Mouse (Mus musculus) CH12.LX (cell line): ENCODE results near the gene Rgp1. TPM values are rescaled to one million over a fixed set of nuclear protein-coding genes. Genes with fewer than 3 reads are reported as not detected.
A peak's percentile ranks its signal among the peaks of the same experiment; 100 is the strongest.

ENCODE experiments used
- DNase-seq: peaks from one replicate; pipeline ENCODE4 v3.0.0-alpha.2; 2013; ENCODE audit errors: extremely low read depth
- H3K27ac ChIP-seq: 2 replicates; pipeline ENCODE4 v1.5.1; 2012; ENCODE audit warnings: low read depth, mild to moderate bottlenecking, control low read depth, moderate library complexity; ENCODE audit not compliant: insufficient read depth
- H3K27me3 ChIP-seq: replicated peaks from 2 replicates; pipeline ENCODE3; 2012; ENCODE audit warnings: inconsistent platforms
- H3K36me3 ChIP-seq, 2 experiments: replicated peaks in 1 of 2; 2 replicates each; pipeline versions ENCODE3 to v1.6.1; 2012; ENCODE audit warnings: inconsistent platforms in 1 of 2, low read length in 1 of 2, mild to moderate bottlenecking in 1 of 2, mixed read lengths in 1 of 2, moderate library complexity in 1 of 2; ENCODE audit not compliant: control insufficient read depth in 1 of 2, insufficient read depth in 1 of 2
- H3K4me1 ChIP-seq, 2 experiments: 2 replicates each; pipeline ENCODE4 v1.6.1; 2012; ENCODE audit warnings: inconsistent platforms in 1 of 2, moderate library complexity in 1 of 2; ENCODE audit not compliant: insufficient read depth in 2 of 2, control insufficient read depth in 1 of 2
- H3K4me2 ChIP-seq: 2 replicates; pipeline ENCODE4 v1.6.1; 2012; ENCODE audit warnings: low read depth, mild to moderate bottlenecking, control low read depth; ENCODE audit not compliant: poor library complexity, insufficient read depth, severe bottlenecking
- H3K4me3 ChIP-seq, 3 experiments: fragments of 150-350 bp in 1 of 3; sonication (generic) in 1 of 3; replicated peaks in 1 of 3; 2 replicates each; pipeline versions ENCODE3 to v1.5.1; 2011 to 2012; ENCODE audit warnings: low read depth in 2 of 3, low read length in 2 of 3, mild to moderate bottlenecking in 2 of 3, moderate library complexity in 2 of 3, control low read depth in 1 of 3, improper control_type of control experiment in 1 of 3, inconsistent platforms in 1 of 3, mixed read lengths in 1 of 3; ENCODE audit not compliant: poor library complexity in 1 of 3
- H3K79me2 ChIP-seq: replicated peaks from 2 replicates; pipeline ENCODE4 v1.6.1; 2012; ENCODE audit warnings: mild to moderate bottlenecking, moderate library complexity; ENCODE audit not compliant: control insufficient read depth, poor library complexity, insufficient read depth, severe bottlenecking; ENCODE audit errors: extremely low read depth
- H3K9ac ChIP-seq: 2 replicates; pipeline ENCODE4 v1.6.1; 2012; ENCODE audit warnings: low read depth, mild to moderate bottlenecking, control low read depth, moderate library complexity; ENCODE audit not compliant: insufficient read depth
- H3K9me3 ChIP-seq: replicated peaks from 2 replicates; pipeline ENCODE3; 2012; ENCODE audit warnings: low read length, inconsistent platforms, mixed read lengths
- BHLHE40 ChIP-seq: IDR thresholded peaks from 2 replicates; pipeline ENCODE4 v1.6.1; 2011; ENCODE audit warnings: mild to moderate bottlenecking, low read depth, low read length, improper control_type of control experiment
- CHD1 ChIP-seq: IDR thresholded peaks from 2 replicates; pipeline ENCODE4 v1.6.1; 2012; ENCODE audit warnings: low read depth, low read length, improper control_type of control experiment, inconsistent platforms
- CHD2 ChIP-seq: IDR thresholded peaks from 2 replicates; pipeline ENCODE4 v1.6.1; 2011; ENCODE audit warnings: low read length, improper control_type of control experiment
- CTCF ChIP-seq, 2 experiments: IDR thresholded peaks in 1 of 2; conservative IDR thresholded peaks in 1 of 2; 2 replicates each; pipeline ENCODE4 v1.5.1; 2011 to 2012; ENCODE audit warnings: low read depth in 2 of 2, low read length in 2 of 2, improper control_type of control experiment in 1 of 2, inconsistent platforms in 1 of 2, mild to moderate bottlenecking in 1 of 2, moderate library complexity in 1 of 2
- E2F4 ChIP-seq: IDR thresholded peaks from 2 replicates; pipeline ENCODE4 v1.6.1; 2011; ENCODE audit warnings: low read depth, low read length, improper control_type of control experiment; ENCODE audit not compliant: insufficient replicate concordance
- ELF1 ChIP-seq: IDR thresholded peaks from 2 replicates; pipeline ENCODE4 v1.6.1; 2014; ENCODE audit warnings: low read depth, mild to moderate bottlenecking, inconsistent platforms, low read length, improper control_type of control experiment
- EP300 ChIP-seq: IDR thresholded peaks from 2 replicates; pipeline ENCODE4 v1.6.1; 2011; ENCODE audit warnings: low read length, improper control_type of control experiment
- ETS1 ChIP-seq: conservative IDR thresholded peaks from 2 replicates; pipeline ENCODE4 v1.6.1; 2012; ENCODE audit warnings: low read depth, mild to moderate bottlenecking, inconsistent platforms, low read length, improper control_type of control experiment, moderate library complexity
- GABPA ChIP-seq: IDR thresholded peaks from 2 replicates; pipeline ENCODE4 v1.6.1; 2012; ENCODE audit warnings: low read depth, low read length, improper control_type of control experiment, inconsistent platforms; ENCODE audit not compliant: insufficient replicate concordance
- HCFC1 ChIP-seq: IDR thresholded peaks from 2 replicates; pipeline ENCODE4 v1.6.1; 2012; ENCODE audit warnings: low read depth, mild to moderate bottlenecking, inconsistent platforms, low read length, improper control_type of control experiment
- IRF4 ChIP-seq: IDR thresholded peaks from 2 replicates; pipeline ENCODE4 v1.6.1; 2014; ENCODE audit warnings: low read depth, mild to moderate bottlenecking, inconsistent platforms, low read length, improper control_type of control experiment
- JUN ChIP-seq: IDR thresholded peaks from 2 replicates; pipeline ENCODE4 v1.6.1; 2011; ENCODE audit warnings: low read depth, mild to moderate bottlenecking, low read length, improper control_type of control experiment, moderate library complexity; ENCODE audit not compliant: insufficient read depth
- JUND ChIP-seq: conservative IDR thresholded peaks from 2 replicates; pipeline ENCODE4 v1.6.1; 2011; ENCODE audit warnings: low read depth, low read length, improper control_type of control experiment
- KAT2A ChIP-seq: IDR thresholded peaks from 2 replicates; pipeline ENCODE4 v1.6.1; 2012; ENCODE audit warnings: low read length, improper control_type of control experiment, inconsistent platforms; ENCODE audit not compliant: insufficient replicate concordance
- MAFK ChIP-seq: IDR thresholded peaks from 2 replicates; pipeline ENCODE4 v1.6.1; 2011; ENCODE audit warnings: low read length, improper control_type of control experiment; ENCODE audit not compliant: insufficient replicate concordance
- MAX ChIP-seq: IDR thresholded peaks from 2 replicates; pipeline ENCODE4 v1.6.1; 2011; ENCODE audit warnings: low read length, improper control_type of control experiment
- MAZ ChIP-seq: IDR thresholded peaks from 2 replicates; pipeline ENCODE4 v1.6.1; 2012; ENCODE audit warnings: low read depth, mild to moderate bottlenecking, inconsistent platforms, low read length, improper control_type of control experiment, moderate library complexity
- MEF2A ChIP-seq: IDR thresholded peaks from 2 replicates; pipeline ENCODE4 v1.6.1; 2014; ENCODE audit warnings: low read depth, mild to moderate bottlenecking, inconsistent platforms, low read length, improper control_type of control experiment, borderline replicate concordance
- MXI1 ChIP-seq: IDR thresholded peaks from 2 replicates; pipeline ENCODE4 v1.6.1; 2011; ENCODE audit warnings: mild to moderate bottlenecking, low read depth, low read length, improper control_type of control experiment
- MYC ChIP-seq: IDR thresholded peaks from 2 replicates; pipeline ENCODE4 v1.6.1; 2011; ENCODE audit warnings: low read depth, mild to moderate bottlenecking, improper control_type of control experiment, low read length
- NELFE ChIP-seq: IDR thresholded peaks from 2 replicates; pipeline ENCODE4 v1.6.1; 2011; ENCODE audit warnings: low read depth, low read length, improper control_type of control experiment
- NRF1 ChIP-seq: IDR thresholded peaks from 2 replicates; pipeline ENCODE4 v1.6.1; 2014; ENCODE audit warnings: low read depth, mild to moderate bottlenecking, inconsistent platforms, low read length, improper control_type of control experiment, moderate library complexity
- PAX5 ChIP-seq: IDR thresholded peaks from 2 replicates; pipeline ENCODE4 v1.6.1; 2012; ENCODE audit warnings: low read length, inconsistent platforms, mixed read lengths
- POLR2A ChIP-seq: IDR thresholded peaks from 2 replicates; pipeline ENCODE4 v1.6.1; 2011; ENCODE audit warnings: low read depth, mild to moderate bottlenecking, improper control_type of control experiment, low read length
- POLR2AphosphoS2 ChIP-seq: IDR thresholded peaks from 2 replicates; pipeline ENCODE4 v1.6.1; 2011; ENCODE audit warnings: low read depth, low read length, improper control_type of control experiment
- RAD21 ChIP-seq: IDR thresholded peaks from 2 replicates; pipeline ENCODE4 v1.6.1; 2011; ENCODE audit warnings: low read depth, mild to moderate bottlenecking, low read length, improper control_type of control experiment, moderate library complexity
- RCOR1 ChIP-seq: conservative IDR thresholded peaks from 2 replicates; pipeline ENCODE4 v1.6.1; 2012; ENCODE audit warnings: low read depth, mild to moderate bottlenecking, inconsistent platforms, low read length, improper control_type of control experiment
- SIN3A ChIP-seq: IDR thresholded peaks from 2 replicates; pipeline ENCODE4 v1.6.1; 2012; ENCODE audit warnings: low read length, improper control_type of control experiment, inconsistent platforms
- SMC3 ChIP-seq: IDR thresholded peaks from 2 replicates; pipeline ENCODE4 v1.6.1; 2011; ENCODE audit warnings: low read depth, low read length, improper control_type of control experiment
- TBP ChIP-seq: conservative IDR thresholded peaks from 2 replicates; pipeline ENCODE4 v1.6.1; 2011; ENCODE audit warnings: low read depth, low read length, improper control_type of control experiment
- TCF12 ChIP-seq: IDR thresholded peaks from 2 replicates; pipeline ENCODE4 v1.6.1; 2014; ENCODE audit warnings: low read depth, mild to moderate bottlenecking, inconsistent platforms, low read length, improper control_type of control experiment
- UBTF ChIP-seq: IDR thresholded peaks from 2 replicates; pipeline ENCODE4 v1.6.1; 2012; ENCODE audit warnings: low read depth, mild to moderate bottlenecking, inconsistent platforms, low read length, improper control_type of control experiment, moderate library complexity
- USF1 ChIP-seq: IDR thresholded peaks from 2 replicates; pipeline ENCODE4 v1.6.1; 2014; ENCODE audit warnings: low read depth, mild to moderate bottlenecking, inconsistent platforms, low read length, improper control_type of control experiment
- USF2 ChIP-seq: conservative IDR thresholded peaks from 2 replicates; pipeline ENCODE4 v1.6.1; 2011; ENCODE audit warnings: low read depth, low read length, improper control_type of control experiment
- ZC3H11A ChIP-seq: IDR thresholded peaks from 2 replicates; pipeline ENCODE4 v1.6.1; 2012; ENCODE audit warnings: low read depth, mild to moderate bottlenecking, inconsistent platforms, low read length, improper control_type of control experiment
- ZKSCAN1 ChIP-seq: IDR thresholded peaks from 2 replicates; pipeline ENCODE4 v1.6.1; 2012; ENCODE audit warnings: low read depth, inconsistent platforms, low read length, improper control_type of control experiment, borderline replicate concordance
- ZMIZ1 ChIP-seq: IDR thresholded peaks from 2 replicates; pipeline ENCODE4 v1.6.1; 2012; ENCODE audit warnings: low read depth, mild to moderate bottlenecking, inconsistent platforms, low read length, improper control_type of control experiment
- ZNF384 ChIP-seq: IDR thresholded peaks from 2 replicates; pipeline ENCODE4 v1.6.1; 2012; ENCODE audit warnings: low read depth, low read length, improper control_type of control experiment, inconsistent platforms
- dilution Hi-C: fragments of 300-500 bp; cut with MboI; formaldehyde crosslinking; loops from 2 replicates; pipeline ENCODE4 v1.14.3; 2020; ENCODE audit warnings: low sequenced_read_pairs; ENCODE audit not compliant: extremely low pct_unique_long_range_greater_than_20kb, extremely low pct_ligation_motif_present
- in situ Hi-C: fragments of 300-500 bp; cut with MboI; formaldehyde crosslinking; loops from 3 replicates; pipeline ENCODE4 v1.14.3; 2019; ENCODE audit warnings: low sequenced_read_pairs, low pct_ligation_motif_present, low pct_unique_long_range_greater_than_20kb, mixed read lengths
- polyA plus RNA-seq: library from polyadenylated mRNA; unstranded; fragments of >175 nt; gene quantifications from 2 replicates; pipeline ENCODE4 v1.2.1, GENCODE M21; 2012; ENCODE audit warnings: low read depth; ENCODE audit not compliant: insufficient read length
- total RNA-seq, 2 experiments: library from RNA; depleted of rRNA; stranded (reverse); fragments of 300-350 nt in 1 of 2; fragments of >200 nt in 1 of 2; gene quantifications; 2 replicates each; pipeline ENCODE4 v1.2.3; 2012 to 2014

Rgp1 gene
- total and polyA plus RNA-seq, 3 experiments: 10.1 to 37.0 (median 16.6) TPM

DNA sequence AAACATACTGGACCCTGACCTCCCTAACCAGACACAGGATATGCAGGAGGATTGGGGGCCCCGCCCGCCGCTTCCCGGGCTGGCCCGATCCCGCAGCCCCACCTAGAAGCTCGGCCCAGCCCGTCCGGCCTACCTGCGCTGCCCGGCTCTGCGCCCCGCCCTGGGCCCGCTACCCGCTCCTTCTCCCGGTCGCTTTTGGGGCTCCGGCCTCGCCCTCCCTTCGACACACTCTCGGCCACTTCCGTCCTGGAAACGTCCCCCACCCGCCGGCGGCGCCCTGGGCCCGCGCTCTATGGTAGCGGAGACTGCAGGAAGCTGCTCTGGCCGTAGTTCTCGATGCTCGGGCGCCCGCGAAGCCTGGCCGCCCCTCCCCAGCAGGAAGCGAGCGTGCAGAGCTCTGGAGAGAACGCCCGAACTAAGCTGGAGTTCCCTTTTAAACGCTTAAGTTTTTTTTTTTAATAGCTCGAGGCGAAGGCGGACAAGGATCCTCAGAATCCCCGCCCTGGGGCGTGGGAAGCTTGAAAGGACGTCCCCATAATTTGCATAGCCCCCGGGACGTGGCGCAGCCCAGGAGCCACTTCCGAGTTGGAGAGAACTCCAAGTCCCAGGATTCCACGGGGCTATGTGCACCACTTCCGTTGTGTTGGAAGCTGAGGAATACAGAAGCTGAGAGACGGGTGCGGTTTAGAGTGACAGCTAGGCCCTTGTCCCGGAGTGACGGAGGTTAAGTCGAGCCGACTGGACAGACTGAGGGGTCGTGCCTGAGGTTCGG is 16.3 kb upstream of the Rgp1 start, which contains the start of the genes Creb3 and Tln1:
Creb3 (plus strand) TSS at position 336 of the 772 bp plus-strand sequence.
Tln1 (minus strand) TSS at position 695 of the 772 bp plus-strand sequence.
- H3K79me2 ChIP-seq: peaks cover 44% of the 10 kb centered on the region
- H3K4me3 ChIP-seq: peak within 1 kb of the TSS; percentile 85 to 90 (median 89)
- H3K36me3 ChIP-seq: peaks cover 24 to 46% of the 10 kb centered on the region in 2 experiments
- dilution Hi-C loops (no loop called here), in situ Hi-C loops (loop anchor here (25.0 kb wide), 1 partner anchor 550 kb away; the partner anchor contains the start of genes Fancg and Vcp)
- H3K4me1 ChIP-seq: peaks cover 20 to 47% of the 10 kb centered on the region in 2 experiments
- H3K9ac ChIP-seq: peak within 1 kb of the TSS; percentile 94
- TF ChIP-seq GABPA (peak; percentile 66), POLR2AphosphoS2 (peak; percentile 45; the same call in 1 of the 2 replicates), IRF4 (no peak; the same call in 1 of the 2 replicates), BHLHE40 (peak; percentile 60; the same call in 1 of the 2 replicates), TCF12 (peak; percentile 69), ZNF384 (peak; percentile 88), TBP (no peak), MEF2A (peak; percentile 65; the same call in 1 of the 2 replicates), NRF1 (peak; percentile 32; the same call in 1 of the 2 replicates), PAX5 (no peak), MYC (peak; percentile 68), UBTF (peak; percentile 88), ETS1 (peak; percentile 37; the same call in 1 of the 2 replicates), MAZ (peak; percentile 92), ELF1 (peak; percentile 95), JUND (no peak), MAFK (no peak), SMC3 (no peak; the same call in 1 of the 2 replicates), NELFE (peak; percentile 80), CHD2 (peak; percentile 72; the same call in 1 of the 2 replicates), SIN3A (peak; percentile 94), MAX (peak; percentile 36; the same call in 1 of the 2 replicates), MXI1 (peak; percentile 79), CTCF (conservative IDR thresholded peaks at IDR 0.05 in 1 of 2, IDR thresholded peaks at IDR 0.05 in 1 of 2; ENCODE audit: low read depth in 2 of 2, low read length in 2 of 2) (peak in 1 of 2 experiments; percentile 52; a peak in 2 of 4 replicates), ZC3H11A (no peak), USF2 (no peak), ZKSCAN1 (no peak), EP300 (no peak), USF1 (no peak), CHD1 (0 out of 2 replicates have a peak, but pooled peaks have one; percentile 47), POLR2A (peak; percentile 75), JUN (no peak), RCOR1 (peak; percentile 48; the same call in 1 of the 2 replicates), E2F4 (peak; percentile 79; the same call in 1 of the 2 replicates), ZMIZ1 (peak; percentile 67), HCFC1 (peak; percentile 91), KAT2A (peak; percentile 93; the same call in 1 of the 2 replicates), RAD21 (no peak)
- no peaks in the 10 kb centered on the region for H3K9me3 ChIP-seq
- peak within 1 kb of the TSS; percentile 92 for H3K4me2 ChIP-seq
- DNase-seq: peak; percentile 96
- H3K27me3 ChIP-seq: no peaks in the 10 kb centered on the region
- peak within 1 kb of the TSS; percentile 86 for H3K27ac ChIP-seq
